Mouse (Mus musculus) small intestine, adult 2 months (tissue): Measurements from ENCODE around the gene Actg1. TPM values are rescaled to one million over a fixed set of nuclear protein-coding genes. Genes with fewer than 3 reads are reported as not detected.

Experiments used
- H3K27ac ChIP-seq: fragments of 200-500 bp; 2 replicates; pipeline ENCODE4 v1.5.1; 2012; ENCODE audit warnings: low read depth, low read length, control low read depth, inconsistent platforms; ENCODE audit not compliant: insufficient read depth
- H3K27me3 ChIP-seq: fragments of 200-500 bp; 2 replicates; pipeline ENCODE4 v1.6.1; 2012; ENCODE audit warnings: mild to moderate bottlenecking, moderate library complexity, low read length, inconsistent platforms; ENCODE audit not compliant: control insufficient read depth, insufficient read depth
- H3K36me3 ChIP-seq: fragments of 200-500 bp; 2 replicates; pipeline ENCODE4 v1.6.1; 2012; ENCODE audit warnings: mild to moderate bottlenecking, low read length, control low read depth, inconsistent platforms; ENCODE audit not compliant: control insufficient read depth, insufficient read depth
- H3K4me1 ChIP-seq: fragments of 200-500 bp; 2 replicates; pipeline ENCODE4 v1.6.1; 2012; ENCODE audit warnings: low read length, inconsistent platforms, mixed read lengths; ENCODE audit not compliant: control insufficient read depth, insufficient read depth, insufficient read length
- H3K4me3 ChIP-seq: fragments of 200-500 bp; 2 replicates; pipeline ENCODE4 v1.5.1; 2012; ENCODE audit warnings: low read depth, mild to moderate bottlenecking, control low read depth, inconsistent platforms, low read length, moderate library complexity
- CTCF ChIP-seq: fragments of 200-500 bp; IDR thresholded peaks from 2 replicates; pipeline ENCODE4 v1.5.1; 2012; ENCODE audit warnings: low read depth, mild to moderate bottlenecking, control low read depth, inconsistent platforms, low read length, moderate library complexity, mixed read lengths; ENCODE audit not compliant: insufficient replicate concordance, insufficient read length; ENCODE audit errors: extremely low read depth
- POLR2A ChIP-seq: fragments of 200-500 bp; IDR thresholded peaks from 2 replicates; pipeline ENCODE4 v1.6.1; 2012; ENCODE audit warnings: low read depth, mild to moderate bottlenecking, control low read depth, inconsistent platforms, low read length, moderate library complexity
- whole genome bisulfite sequencing: fragments of 180-500 bp; shearing (Covaris S2); methylation state at CpG from one replicate; pipeline ENCODE4 v1.1.7; 2018; 5-methylcytosine and 5-hydroxymethylcytosine counted together
- polyA plus RNA-seq: library from polyadenylated mRNA; depleted of rRNA; stranded (reverse); fragments of >200 nt; gene quantifications from 2 replicates; pipeline ENCODE4 v1.2.3, GENCODE M21; 2012; rRNA removed

Actg1 gene
- polyA plus RNA-seq, 1 experiment = 1,318 TPM

DNA sequence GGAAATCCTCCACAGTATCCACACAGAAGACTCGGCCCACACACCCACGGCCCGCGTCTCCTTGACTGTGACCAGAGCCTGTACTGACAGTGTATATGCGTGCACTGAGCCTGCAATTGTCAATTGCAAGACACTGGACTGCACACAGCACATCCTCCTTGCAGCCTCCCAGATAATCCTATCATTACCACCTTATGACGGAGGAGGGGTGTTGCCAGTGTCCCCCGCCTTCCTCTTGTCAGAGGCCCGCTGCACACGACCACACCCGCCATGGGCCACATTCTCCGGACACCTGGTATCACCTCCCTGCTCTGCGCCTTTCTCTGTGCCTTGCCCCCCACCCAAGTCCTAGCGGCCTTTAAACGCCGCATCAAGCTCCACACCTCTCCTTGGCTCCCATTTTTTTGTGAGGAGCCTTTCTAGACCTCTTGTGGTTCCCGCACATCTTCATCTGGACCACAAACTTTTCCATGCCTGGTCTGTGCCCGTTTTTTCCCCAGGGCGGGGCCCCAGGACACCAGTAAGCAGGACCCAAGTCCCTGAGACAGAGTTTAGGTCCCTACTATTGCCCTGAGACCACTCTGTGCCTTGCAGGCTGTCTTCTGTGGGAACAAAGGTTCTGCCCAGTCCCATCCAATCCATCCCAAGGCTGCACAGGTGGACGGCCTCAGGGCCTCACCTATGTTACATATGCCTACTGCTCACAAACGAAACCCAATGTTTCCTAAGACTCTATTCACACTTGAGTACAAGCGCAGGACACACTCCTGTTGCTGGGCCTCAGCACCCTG, 44.6 kb downstream of the Actg1 start:
- WGBS = 87% methylated on average over 21 of the region's 21 CpGs
- Histone ChIP-seq H3K27ac (no peak overlapping the region), H3K4me3 (no peak overlapping the region), H3K36me3 (no peaks in the 10 kb centered on the region), H3K27me3 (peaks cover 2% of the 10 kb centered on the region; the same call in 1 of the 2 replicates), H3K4me1 (peaks cover 8% of the 10 kb centered on the region)
- TF ChIP-seq POLR2A = no peak
- TF ChIP-seq CTCF = no peak

DNA sequence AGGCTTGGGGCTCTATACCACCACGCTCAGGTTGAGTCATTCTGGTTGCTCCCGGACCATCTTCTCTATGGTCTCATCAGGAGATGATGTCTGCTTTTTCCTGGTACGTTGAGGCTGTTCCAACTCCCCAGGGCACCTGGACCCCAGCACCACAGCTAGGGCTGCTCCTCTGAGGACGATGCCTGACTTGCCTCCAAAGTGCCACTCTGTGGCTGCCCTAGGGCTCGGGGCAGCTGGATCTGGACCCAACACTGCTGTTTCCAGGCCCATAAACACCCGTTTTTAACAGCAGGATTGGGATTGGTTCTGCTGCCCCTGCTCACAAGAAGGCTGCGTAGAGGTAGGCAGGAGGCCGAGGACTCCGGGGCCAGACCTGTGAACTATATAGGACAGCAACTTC, 45.2 kb downstream of the Actg1 start:
- TF ChIP-seq CTCF = no peak
- TF ChIP-seq POLR2A = no peak
- H3K4me1 ChIP-seq = peaks cover 8% of the 10 kb centered on the region
- H3K27me3 ChIP-seq = peaks cover 2% of the 10 kb centered on the region; the same call in 1 of the 2 replicates
- H3K36me3 ChIP-seq = no peaks in the 10 kb centered on the region
- no peak overlapping the region for H3K4me3 ChIP-seq
- WGBS = 91% methylated on average over 9 of the region's 9 CpGs
- no peak overlapping the region for H3K27ac ChIP-seq

- no peak overlapping the region for H3K4me3 ChIP-seq
- H3K36me3 ChIP-seq = no peaks in the 10 kb centered on the region
- H3K27ac ChIP-seq = no peak overlapping the region
- no peaks in the 10 kb centered on the region; the same call in none of the 2 replicates for H3K4me1 ChIP-seq
- 45% methylated on average over 5 of the region's 5 CpGs for WGBS
- TF ChIP-seq CTCF = no peak
- no peak for TF ChIP-seq POLR2A
- H3K27me3 ChIP-seq = 0 out of 2 replicates have a peak, but pooled peaks cover 2% of the 10 kb centered on the region
These were observed 48.9 kb downstream of the Actg1 start for GRCm38 (mm10) chr11:120299484-120299883.

- Histone ChIP-seq H3K27ac (no peak overlapping the region), H3K27me3 (no peaks in the 10 kb centered on the region), H3K36me3 (no peaks in the 10 kb centered on the region), H3K4me3 (no peak overlapping the region), H3K4me1 (no peaks in the 10 kb centered on the region; the same call in none of the 2 replicates)
- no peak for TF ChIP-seq POLR2A
- TF ChIP-seq CTCF = no peak
- WGBS = 72% methylated on average over 4 of the region's 4 CpGs
These were observed 49.8 kb downstream of the Actg1 start for GRCm38 (mm10) chr11:120298441-120299141.

GRCm38 (mm10) chr11:120297767-120298166, 50.6 kb downstream of the Actg1 start:
- WGBS = 75% methylated on average over 7 of the region's 7 CpGs
- TF ChIP-seq POLR2A = no peak
- TF ChIP-seq CTCF = no peak
- no peaks in the 10 kb centered on the region; the same call in 1 of the 2 replicates for H3K4me1 ChIP-seq
- no peaks in the 10 kb centered on the region for H3K36me3 ChIP-seq
- no peak overlapping the region for H3K4me3 ChIP-seq
- no peak overlapping the region for H3K27ac ChIP-seq
- no peaks in the 10 kb centered on the region for H3K27me3 ChIP-seq

- TF ChIP-seq CTCF (no peak), POLR2A (no peak)
- Histone ChIP-seq H3K27ac (no peak overlapping the region), H3K4me1 (no peaks in the 10 kb centered on the region; the same call in 1 of the 2 replicates), H3K36me3 (no peaks in the 10 kb centered on the region), H3K4me3 (no peak overlapping the region), H3K27me3 (no peaks in the 10 kb centered on the region)
- WGBS = 63% methylated on average over 13 of the region's 13 CpGs
These were observed 51.8 kb downstream of the Actg1 start for GRCm38 (mm10) chr11:120296305-120297144.

Other genes with a start within 250 kb of the Actg1 start
- 47.0 and 79.3 TPM in 2 replicates for gene Tepsin, start 249.8 kb downstream of the Actg1 start, polyA plus RNA-seq
- 47.0 and 74.1 TPM in 2 replicates for gene Ndufaf8, start 249.6 kb downstream of the Actg1 start, polyA plus RNA-seq
- gene Slc38a10, start 197.2 kb downstream of the Actg1 start, polyA plus RNA-seq = 59.0 and 108 TPM in 2 replicates
- 7.0 and 15.4 TPM in 2 replicates for gene Bahcc1, start 115.6 kb downstream of the Actg1 start, polyA plus RNA-seq
- gene Fscn2, start 13.0 kb upstream of the Actg1 start, polyA plus RNA-seq = not detected in 2 replicates
- gene Faap100, start 30.2 kb upstream of the Actg1 start, polyA plus RNA-seq = 32.0 and 49.2 TPM in 2 replicates
- 29.0 and 54.8 TPM in 2 replicates for gene Nploc4, start 89.2 kb upstream of the Actg1 start, polyA plus RNA-seq
- gene Tspan10, start 94.1 kb upstream of the Actg1 start, polyA plus RNA-seq = 0.15 and 0.60 TPM in 2 replicates
- 0.43 TPM in 2 replicates for gene Pde6g, start 105.0 kb upstream of the Actg1 start, polyA plus RNA-seq
- gene Oxld1, start 109.5 kb upstream of the Actg1 start, polyA plus RNA-seq = 16.6 and 23.6 TPM in 2 replicates
- 3.6 and 4.4 TPM in 2 replicates for gene Ccdc137, start 109.6 kb upstream of the Actg1 start, polyA plus RNA-seq
- gene Arl16, start 119.1 kb upstream of the Actg1 start, polyA plus RNA-seq = 14.3 and 15.4 TPM in 2 replicates
- gene Mrpl12, start 136.1 kb upstream of the Actg1 start, polyA plus RNA-seq = 130 and 155 TPM in 2 replicates
- 298 and 416 TPM in 2 replicates for gene Slc25a10, start 143.3 kb upstream of the Actg1 start, polyA plus RNA-seq
- gene Gcgr, start 182.2 kb upstream of the Actg1 start, polyA plus RNA-seq = 1.4 and 2.6 TPM in 2 replicates
- 24.0 and 30.3 TPM in 2 replicates for gene Mcrip1, start 201.2 kb upstream of the Actg1 start, polyA plus RNA-seq
- 0.51 TPM in 1 of 2 replicates, not detected in the other for gene Ppp1r27, start 202.6 kb upstream of the Actg1 start, polyA plus RNA-seq
- 442 and 705 TPM in 2 replicates for gene P4hb, start 224.7 kb upstream of the Actg1 start, polyA plus RNA-seq
- gene Arhgdia, start 233.1 kb upstream of the Actg1 start, polyA plus RNA-seq = 489 and 1,022 TPM in 2 replicates
- gene Alyref, start 249.8 kb upstream of the Actg1 start, polyA plus RNA-seq = 12.0 and 24.0 TPM in 2 replicates
- 46.4 and 97.9 TPM in 2 replicates for gene Anapc11, start 249.9 kb upstream of the Actg1 start, polyA plus RNA-seq